Comparison of ENCODE assay signal across 35 mouse cellular contexts in the genomic region with DNA sequence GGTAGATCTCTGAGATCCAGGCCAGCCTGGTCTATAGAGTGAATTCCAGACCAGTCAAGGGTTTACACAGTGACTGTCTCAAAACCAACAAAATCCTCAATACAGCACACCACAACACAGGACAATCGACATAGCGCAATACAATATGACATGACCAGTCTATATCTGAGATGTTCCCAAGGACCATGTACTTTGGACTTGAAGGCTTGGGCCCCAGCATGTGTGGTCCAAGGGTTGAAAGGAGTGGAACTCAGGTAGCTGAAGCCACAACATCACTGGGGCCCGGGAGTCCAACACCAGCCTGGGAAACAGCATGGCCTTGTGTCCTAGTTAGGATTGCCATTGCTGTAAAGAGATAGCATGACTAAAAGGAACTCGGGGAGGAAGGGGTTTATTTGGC. TPM values are rescaled to one million over a fixed set of nuclear protein-coding genes. Genes with fewer than 3 reads are reported as not detected.
DNase-seq lines count a peak whose midpoint lies in the region; ATAC-seq and TF ChIP-seq lines count a peak whose summit lies in the region.
"Had no signal": no experiment of that assay in that cellular context is flagged by ENCODE, and none has a peak within 500 bp of the region (broad histone marks: within the 10 kb centered on the region; RNA-seq: fewer than 3 reads in every experiment).

No protein-coding gene starts in this region.

- H3K9me3 ChIP-seq in kidney, embryonic 15.5 days (replicated peaks) = no peaks in the 10 kb centered on the region; the same call in 1 of the 2 replicates
- no peaks in the 10 kb centered on the region for H3K9me3 ChIP-seq in intestine, postnatal 0 days (ENCODE audit: control insufficient read depth)
- H3K9me3 ChIP-seq in stomach, postnatal 0 days (ENCODE audit: control insufficient read depth, low read length) = no peaks in the 10 kb centered on the region
- H3K9me3 ChIP-seq: forebrain, embryonic 10.5 days; limb, embryonic 15.5 days; liver, embryonic 13.5 days; midbrain, embryonic 12.5 days; stomach, embryonic 15.5 days had no signal

- no peak overlapping the region for H3K4me2 ChIP-seq in kidney, embryonic 15.5 days
- no peak overlapping the region for H3K4me2 ChIP-seq in intestine, postnatal 0 days (replicated peaks; ENCODE audit: low read depth)
- no peak overlapping the region for H3K4me2 ChIP-seq in stomach, postnatal 0 days (replicated peaks; ENCODE audit: low read depth)
- H3K4me2 ChIP-seq: embryonic facial prominence, embryonic 13.5 days; limb, embryonic 15.5 days; liver, embryonic 13.5 days; midbrain, embryonic 12.5 days; neural tube, embryonic 12.5 days; stomach, embryonic 15.5 days had no signal

- H3K4me3 ChIP-seq in kidney, adult 2 months (ENCODE audit: insufficient read depth, low read depth, low read length) = no peak overlapping the region
- H3K4me3 ChIP-seq in kidney, embryonic 15.5 days (replicated peaks) = no peak overlapping the region
- no peak overlapping the region for H3K4me3 ChIP-seq in intestine, postnatal 0 days (ENCODE audit: low read depth, low read length)
- H3K4me3 ChIP-seq in stomach, postnatal 0 days (ENCODE audit: low read depth, low read length) = no peak overlapping the region
- H3K4me3 ChIP-seq: embryonic facial prominence, embryonic 13.5 days; forebrain, embryonic 10.5 days; limb, embryonic 15.5 days; liver, embryonic 13.5 days; megakaryocyte, embryonic 14.5 days; midbrain, embryonic 12.5 days; myocyte; neural tube, embryonic 12.5 days; stomach, embryonic 15.5 days had no signal

- no peak for TF ChIP-seq EP300 in stomach, postnatal 0 days (optimal IDR thresholded peaks at IDR 0.05)

- ATAC-seq in kidney, embryonic 15.5 days (replicated peaks; ENCODE audit: low FRiP score) = no peak
- ATAC-seq in intestine, postnatal 0 days = peak; percentile 91
- ATAC-seq in stomach, postnatal 0 days (ENCODE audit: low FRiP score, low TSS enrichment) = peak; percentile 60; the same call in 1 of the 2 replicates
- ATAC-seq: activated CD4-positive, CD25-positive, alpha-beta regulatory T cell, adult 4 months; forebrain, postnatal 0 days; hindbrain, embryonic 16.5 days had no signal

- H3K27me3 ChIP-seq in kidney, adult 2 months (replicated peaks; ENCODE audit: control insufficient read depth, insufficient read depth, low read length) = no peaks in the 10 kb centered on the region
- H3K27me3 ChIP-seq in kidney, embryonic 15.5 days = no peaks in the 10 kb centered on the region
- no peaks in the 10 kb centered on the region for H3K27me3 ChIP-seq in intestine, postnatal 0 days (replicated peaks; ENCODE audit: control insufficient read depth, insufficient read depth, low read length)
- H3K27me3 ChIP-seq in stomach, postnatal 0 days (ENCODE audit: control insufficient read depth, insufficient read depth, low read length) = no peaks in the 10 kb centered on the region
- H3K27me3 ChIP-seq: CH12.LX; embryonic facial prominence, embryonic 13.5 days; limb, embryonic 15.5 days; liver, embryonic 13.5 days; midbrain, embryonic 12.5 days; neural tube, embryonic 12.5 days; stomach, embryonic 15.5 days had no signal

- WGBS in kidney, adult 2 months = 80% methylated on average over 4 of the region's 4 CpGs
- WGBS in kidney, embryonic 15.5 days = 95% methylated on average over 4 of the region's 4 CpGs
- 67% methylated on average over 4 of the region's 4 CpGs for WGBS in intestine, postnatal 0 days
- 90% methylated on average over 4 of the region's 4 CpGs for WGBS in stomach, postnatal 0 days

- H3K4me1 ChIP-seq in kidney, adult 2 months (ENCODE audit: control insufficient read depth, insufficient read depth, low read length) = peaks cover 13% of the 10 kb centered on the region
- H3K4me1 ChIP-seq in kidney, embryonic 15.5 days = no peaks in the 10 kb centered on the region
- no peaks in the 10 kb centered on the region for H3K4me1 ChIP-seq in intestine, postnatal 0 days (replicated peaks; ENCODE audit: control insufficient read depth, insufficient read depth, low read length)
- 0 out of 2 replicates have a peak, but pooled peaks cover 4% of the 10 kb centered on the region for H3K4me1 ChIP-seq in stomach, postnatal 0 days (replicated peaks; ENCODE audit: control insufficient read depth, insufficient read depth)
- H3K4me1 ChIP-seq: forebrain, embryonic 10.5 days; liver, embryonic 13.5 days; midbrain, embryonic 12.5 days; neural tube, embryonic 12.5 days; stomach, embryonic 15.5 days had no signal

- H3K36me3 ChIP-seq in kidney, adult 2 months (ENCODE audit: control insufficient read depth, insufficient read depth, low read length) = no peaks in the 10 kb centered on the region
- no peaks in the 10 kb centered on the region for H3K36me3 ChIP-seq in kidney, embryonic 15.5 days
- H3K36me3 ChIP-seq in intestine, postnatal 0 days (ENCODE audit: control insufficient read depth, insufficient read depth) = no peaks in the 10 kb centered on the region
- no peaks in the 10 kb centered on the region for H3K36me3 ChIP-seq in stomach, postnatal 0 days (ENCODE audit: control insufficient read depth, insufficient read depth, low read length)
- H3K36me3 ChIP-seq: embryonic facial prominence, embryonic 13.5 days; forebrain, embryonic 10.5 days; liver, embryonic 13.5 days; midbrain, embryonic 12.5 days; neural tube, embryonic 12.5 days; stomach, embryonic 15.5 days had no signal

- no peak for TF ChIP-seq POLR2A in kidney, adult 2 months (IDR thresholded peaks at IDR 0.05; ENCODE audit: low read depth, low read length)

- intact Hi-C loops in heart, postnatal 25 days (cut with DNase I) = no loop called here

- H3K9ac ChIP-seq in kidney, embryonic 15.5 days = no peak overlapping the region
- no peak overlapping the region for H3K9ac ChIP-seq in intestine, postnatal 0 days (ENCODE audit: low read depth, low read length)
- H3K9ac ChIP-seq in stomach, postnatal 0 days (ENCODE audit: low read length) = no peak overlapping the region
- H3K9ac ChIP-seq: embryonic facial prominence, embryonic 13.5 days; forebrain, postnatal 0 days; limb, embryonic 15.5 days; liver, embryonic 13.5 days; midbrain, embryonic 12.5 days; neural tube, embryonic 12.5 days; stomach, embryonic 15.5 days had no signal

- peak overlapping the region; percentile 65 for H3K27ac ChIP-seq in kidney, adult 2 months (ENCODE audit: insufficient read depth, low read depth, low read length)
- H3K27ac ChIP-seq in kidney, embryonic 15.5 days = no peak overlapping the region
- H3K27ac ChIP-seq in intestine, postnatal 0 days (ENCODE audit: low read depth, low read length) = peak overlapping the region; percentile 64
- no peak overlapping the region for H3K27ac ChIP-seq in stomach, postnatal 0 days (replicated peaks)
- H3K27ac ChIP-seq: embryonic facial prominence, embryonic 13.5 days; forebrain, embryonic 10.5 days; limb, embryonic 15.5 days; liver, embryonic 13.5 days; midbrain, embryonic 12.5 days; neural tube, embryonic 12.5 days; stomach, embryonic 15.5 days had no signal

- TF ChIP-seq CTCF in kidney, adult 2 months (conservative IDR thresholded peaks at IDR 0.05; ENCODE audit: insufficient read depth, insufficient read length, low read depth, low read length) = no peak
- TF ChIP-seq CTCF in intestine, postnatal 0 days (IDR thresholded peaks at IDR 0.05; ENCODE audit: low read depth) = no peak
- no peak for TF ChIP-seq CTCF in stomach, postnatal 0 days (IDR thresholded peaks at IDR 0.05; ENCODE audit: low read depth)

- DNase-seq in heart, adult 11 months = peak; percentile 81
- no peak for DNase-seq in heart, postnatal 25 days (ENCODE audit: low spot score)
- peak; percentile 71 for DNase-seq in kidney, adult 2 months
- no peak for DNase-seq in stomach, postnatal 0 days (ENCODE audit: low spot score)
- DNase-seq in thymus, adult 18-20 months = no peak
- DNase-seq: B cell, adult 2 months; forebrain, postnatal 0 days; kidney, postnatal 4 days; left cerebral cortex, postnatal 4 days; liver, embryonic 13.5 days; lung, postnatal 4 days; thymus, postnatal 25 days had no signal

RNA-seq across cellular contexts. Expression of gene Mas1, which starts 35.3 kb away (rescaled TPM):
- 1 to 10 TPM in 1 of 2 experiments, under 1 TPM in 1; 0.42 to 1.8 TPM for total RNA-seq in heart, postnatal 25 days (2021)
- polyA plus RNA-seq in kidney, adult 2 months (2012; rRNA removed) = 0.48 and 1.4 TPM in 2 replicates
- polyA plus RNA-seq in kidney, embryonic 15.5 days (2015; fragmentation: Nextera tagmentation; extraction: Ambion mirVana) = 0.77 and 1.0 TPM in 2 replicates
- polyA plus RNA-seq in intestine, postnatal 0 days (2015; fragmentation: Nextera tagmentation; extraction: Ambion mirVana) = 0.10 and 0.16 TPM in 2 replicates
- polyA plus RNA-seq in stomach, postnatal 0 days (2015; fragmentation: Nextera tagmentation; extraction: Ambion mirVana) = 0.12 and 0.21 TPM in 2 replicates
- total RNA-seq: adrenal gland, adult 2 months; adrenal gland, postnatal 36 days; CH12.LX; common myeloid progenitor, adult 5-6 weeks; ES-E14; midbrain, postnatal 0 days had no signal
- polyA plus RNA-seq: adrenal gland, adult 2 months; liver, embryonic 13.5 days had no signal

RNA-seq across cellular contexts. Expression of gene Mrgprh, which starts 43.2 kb away (rescaled TPM):
- total RNA-seq in heart, postnatal 25 days (2021) = 1 to 10 TPM; 5.3 to 5.4 TPM
- 0.31 and 0.52 TPM in 2 replicates for polyA plus RNA-seq in kidney, adult 2 months (2012; rRNA removed)
- polyA plus RNA-seq in kidney, embryonic 15.5 days (2015; fragmentation: Nextera tagmentation; extraction: Ambion mirVana) = not detected in 2 replicates
- polyA plus RNA-seq in intestine, postnatal 0 days (2015; fragmentation: Nextera tagmentation; extraction: Ambion mirVana) = not detected in 2 replicates
- not detected in 2 replicates for polyA plus RNA-seq in stomach, postnatal 0 days (2015; fragmentation: Nextera tagmentation; extraction: Ambion mirVana)
- total RNA-seq: CH12.LX; common myeloid progenitor, adult 5-6 weeks; ES-E14; forebrain, postnatal 0 days; left cerebral cortex, postnatal 4 days; midbrain, postnatal 0 days had no signal
- polyA plus RNA-seq: activated CD4-positive, CD25-positive, alpha-beta regulatory T cell, adult 4 months; adrenal gland, adult 2 months; embryonic facial prominence, embryonic 13.5 days; forebrain, embryonic 10.5 days; forebrain, postnatal 0 days; heart, embryonic 16.5 days; hindbrain, embryonic 11.5 days; hindbrain, embryonic 16.5 days; intestine, embryonic 14.5 days; kidney, embryonic 16.5 days; liver, embryonic 13.5 days; lung, postnatal 0 days; midbrain, embryonic 12.5 days; midbrain, postnatal 0 days; myocyte; neural tube, embryonic 12.5 days had no signal

Comparison
In these comparisons a context has a peak if more than half of its experiments do, and no peak if none do; other contexts are left out.
1. DNase-seq: peak in heart, adult 11 months (single experiment) and kidney, adult 2 months (single experiment); none in heart, postnatal 25 days (single experiment), stomach, postnatal 0 days (single experiment) and thymus, adult 18-20 months (0 of 2).
2. H3K27ac ChIP-seq: peak in kidney, adult 2 months (single experiment) and intestine, postnatal 0 days (single experiment); none in kidney, embryonic 15.5 days (single experiment) and stomach, postnatal 0 days (single experiment).